Mouse (Mus musculus) heart, embryonic 15.5 days (tissue): ENCODE data around the gene Wdfy3. TPM values are rescaled to one million over a fixed set of nuclear protein-coding genes. Genes with fewer than 3 reads are reported as not detected.
A peak's percentile ranks its signal among the peaks of the same experiment; 100 is the strongest.

ENCODE experiments used
- ATAC-seq: fragments of 200-750 bp; cut with Nextera tagmentation; replicated peaks from 2 replicates; pipeline ENCODE4 v1.8.0; 2017; ENCODE audit warnings: low read depth, moderate TSS enrichment; ENCODE audit not compliant: insufficient number of reproducible peaks, insufficient read depth, low FRiP score
- H3K27ac ChIP-seq: fragments of 300-500 bp; sonication (generic); 2 replicates; pipeline ENCODE4 v1.5.1; 2015; ENCODE audit warnings: mild to moderate bottlenecking, inconsistent platforms
- H3K27me3 ChIP-seq: fragments of 300-500 bp; sonication (generic); 2 replicates; pipeline ENCODE4 v1.6.1; 2015; ENCODE audit warnings: inconsistent platforms
- H3K36me3 ChIP-seq: fragments of 300-500 bp; sonication (generic); 2 replicates; pipeline ENCODE4 v1.6.1; 2015; ENCODE audit warnings: mild to moderate bottlenecking, inconsistent platforms
- H3K4me1 ChIP-seq: fragments of 300-500 bp; sonication (generic); replicated peaks from 2 replicates; pipeline ENCODE4 v1.6.1; 2015; ENCODE audit warnings: inconsistent platforms
- H3K4me2 ChIP-seq: fragments of 300-500 bp; sonication (generic); 2 replicates; pipeline ENCODE4 v1.6.1; 2015; ENCODE audit warnings: inconsistent platforms, mild to moderate bottlenecking, moderate library complexity
- H3K4me3 ChIP-seq: fragments of 300-500 bp; sonication (generic); 2 replicates; pipeline ENCODE4 v1.5.1; 2015; ENCODE audit warnings: mild to moderate bottlenecking, inconsistent platforms
- H3K9ac ChIP-seq: fragments of 300-500 bp; sonication (generic); 2 replicates; pipeline ENCODE4 v1.6.1; 2015; ENCODE audit warnings: mild to moderate bottlenecking, inconsistent platforms
- H3K9me3 ChIP-seq: fragments of 300-500 bp; sonication (generic); replicated peaks from 2 replicates; pipeline ENCODE4 v1.6.1; 2016; ENCODE audit warnings: inconsistent platforms
- WGBS: fragments of 180-500 bp; shearing (Covaris S2); methylation state at CpG from one replicate; pipeline ENCODE4 v1.1.7; 2015; ENCODE audit warnings: mixed read lengths; 5-methylcytosine and 5-hydroxymethylcytosine counted together
- polyA plus RNA-seq: library from polyadenylated mRNA; unstranded; fragments of >200 nt; fragmentation: Nextera tagmentation; extraction: Ambion mirVana; gene quantifications from 2 replicates; pipeline ENCODE4 v1.2.1, GENCODE M21; 2015

Wdfy3 gene
- polyA plus RNA-seq, 1 experiment from 2014 or later: 8.7 TPM

DNA sequence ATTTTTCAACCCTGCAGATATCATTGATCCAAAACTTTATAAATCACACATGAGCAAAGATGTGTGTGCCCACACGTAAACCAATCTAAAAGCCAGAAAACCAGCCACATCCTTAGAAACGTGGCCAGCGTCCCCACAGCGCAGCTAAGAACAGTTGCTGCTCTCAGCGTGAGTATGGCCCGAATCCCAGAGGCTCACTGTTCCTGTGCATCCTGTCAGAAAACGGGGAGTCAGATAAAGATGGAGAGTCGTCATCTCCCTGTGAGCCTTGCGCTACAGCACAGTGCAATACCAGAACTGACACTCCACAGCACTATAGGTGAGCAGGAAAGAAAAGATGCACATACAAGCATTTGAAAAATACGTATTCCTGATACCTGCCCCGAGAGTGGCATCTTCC is 172.9 kb downstream of the Wdfy3 start:
- no peaks in the 10 kb centered on the region for H3K9me3 ChIP-seq
- peaks cover 58% of the 10 kb centered on the region for H3K36me3 ChIP-seq
- no peak for ATAC-seq
- H3K4me2 ChIP-seq: no peak overlapping the region
- H3K4me3 ChIP-seq: no peak overlapping the region
- H3K27ac ChIP-seq: no peak overlapping the region
- no peaks in the 10 kb centered on the region for H3K4me1 ChIP-seq
- H3K27me3 ChIP-seq: no peaks in the 10 kb centered on the region
- 86% methylated on average over 11 of the region's 11 CpGs for WGBS
- H3K9ac ChIP-seq: no peak overlapping the region

DNA sequence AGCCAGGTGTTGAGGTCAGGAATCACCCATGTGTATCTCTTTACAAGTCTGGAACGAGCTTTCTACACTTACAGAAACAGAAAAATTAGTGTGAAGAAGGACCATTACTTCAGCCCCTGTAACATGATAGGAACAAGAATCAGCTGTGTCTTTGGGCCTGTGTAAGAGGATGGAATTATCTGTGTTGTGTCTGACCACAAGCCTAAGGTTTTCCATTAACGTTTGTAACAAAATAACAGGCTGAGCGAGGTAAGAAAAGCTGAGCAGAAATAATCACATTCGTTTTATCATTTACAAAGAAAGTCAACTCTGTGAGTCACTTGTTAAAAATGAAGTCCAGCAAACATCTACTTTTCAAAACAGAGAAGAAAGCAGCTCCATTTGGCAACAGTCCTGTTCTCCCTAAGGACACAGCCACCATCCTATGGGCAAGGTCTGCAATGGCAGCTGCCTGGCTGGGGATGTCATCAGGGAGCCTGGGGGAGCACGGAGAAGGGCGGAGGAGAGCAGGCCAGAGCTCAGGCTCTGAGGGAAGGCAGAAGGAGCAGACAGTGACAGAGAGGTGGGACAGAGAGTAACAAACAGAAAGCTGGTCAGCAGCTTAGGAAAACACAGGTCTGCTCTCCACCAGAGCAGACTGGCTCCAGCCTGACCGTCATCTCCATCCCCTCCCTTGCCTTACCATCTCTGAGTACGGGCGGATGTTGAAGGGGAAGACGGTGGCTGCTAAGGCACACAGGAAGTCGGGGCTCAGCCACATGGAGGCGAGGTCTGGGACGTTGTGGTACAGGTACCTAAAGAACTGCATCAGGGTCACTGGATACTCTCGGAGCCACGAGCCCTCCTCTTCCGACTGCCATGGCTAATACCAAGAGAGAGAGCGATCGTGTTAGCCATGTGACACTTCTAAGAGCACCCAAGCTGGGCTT is 173.7 kb downstream of the Wdfy3 start:
- Histone ChIP-seq H3K4me1 (no peaks in the 10 kb centered on the region), H3K9me3 (no peaks in the 10 kb centered on the region), H3K36me3 (peaks cover 51% of the 10 kb centered on the region), H3K4me2 (no peak overlapping the region), H3K27ac (0 out of 2 replicates have a peak overlapping the region, but pooled peaks have one; percentile 11), H3K4me3 (no peak overlapping the region), H3K9ac (no peak overlapping the region), H3K27me3 (no peaks in the 10 kb centered on the region)
- WGBS: 80% methylated on average over 18 of the region's 18 CpGs
- ATAC-seq: no peak

DNA sequence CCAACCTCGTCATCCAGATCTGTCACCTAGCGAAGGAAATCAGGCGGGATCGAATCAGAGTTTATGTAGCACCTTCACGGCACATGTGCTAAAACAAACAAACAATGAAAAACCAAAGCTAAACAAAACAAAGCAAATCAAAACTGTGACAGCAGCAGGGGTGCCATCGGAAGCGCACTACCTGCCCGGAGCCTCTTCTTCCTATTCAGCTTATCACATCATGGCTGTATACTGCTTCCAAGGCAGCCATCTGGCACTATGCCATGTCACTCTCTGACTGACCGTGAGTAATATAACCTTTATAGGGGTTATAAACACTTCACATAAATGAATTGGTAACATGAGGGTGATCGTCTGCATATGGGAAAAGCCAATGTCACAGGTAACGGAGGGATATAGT is 174.6 kb downstream of the Wdfy3 start:
- H3K9me3 ChIP-seq: no peaks in the 10 kb centered on the region
- H3K27me3 ChIP-seq: no peaks in the 10 kb centered on the region
- no peak overlapping the region for H3K4me3 ChIP-seq
- no peak for ATAC-seq
- no peak overlapping the region for H3K4me2 ChIP-seq
- peaks cover 47% of the 10 kb centered on the region for H3K36me3 ChIP-seq
- no peaks in the 10 kb centered on the region for H3K4me1 ChIP-seq
- H3K9ac ChIP-seq: no peak overlapping the region
- WGBS: 75% methylated on average over 11 of the region's 11 CpGs
- H3K27ac ChIP-seq: no peak overlapping the region

GRCm38 (mm10) chr5:101893820-101894515 is 175.8 kb downstream of the Wdfy3 start:
- H3K4me1 ChIP-seq: no peaks in the 10 kb centered on the region
- no peaks in the 10 kb centered on the region for H3K27me3 ChIP-seq
- WGBS: 62% methylated on average over 13 of the region's 13 CpGs
- no peak overlapping the region for H3K4me2 ChIP-seq
- no peak overlapping the region for H3K4me3 ChIP-seq
- ATAC-seq: no peak
- H3K9ac ChIP-seq: no peak overlapping the region
- no peak overlapping the region for H3K27ac ChIP-seq
- peaks cover 47% of the 10 kb centered on the region for H3K36me3 ChIP-seq
- H3K9me3 ChIP-seq: no peaks in the 10 kb centered on the region

GRCm38 (mm10) chr5:101891694-101892416 is 177.9 kb downstream of the Wdfy3 start:
- H3K9ac ChIP-seq: no peak overlapping the region
- no peak overlapping the region; the same call in 1 of the 2 replicates for H3K27ac ChIP-seq
- H3K4me3 ChIP-seq: no peak overlapping the region
- 77% methylated on average over 6 of the region's 6 CpGs for WGBS
- H3K36me3 ChIP-seq: peaks cover 51% of the 10 kb centered on the region
- no peaks in the 10 kb centered on the region for H3K4me1 ChIP-seq
- ATAC-seq: no peak; the same call in 1 of the 2 replicates
- no peaks in the 10 kb centered on the region for H3K9me3 ChIP-seq
- H3K4me2 ChIP-seq: no peak overlapping the region
- no peaks in the 10 kb centered on the region for H3K27me3 ChIP-seq

DNA sequence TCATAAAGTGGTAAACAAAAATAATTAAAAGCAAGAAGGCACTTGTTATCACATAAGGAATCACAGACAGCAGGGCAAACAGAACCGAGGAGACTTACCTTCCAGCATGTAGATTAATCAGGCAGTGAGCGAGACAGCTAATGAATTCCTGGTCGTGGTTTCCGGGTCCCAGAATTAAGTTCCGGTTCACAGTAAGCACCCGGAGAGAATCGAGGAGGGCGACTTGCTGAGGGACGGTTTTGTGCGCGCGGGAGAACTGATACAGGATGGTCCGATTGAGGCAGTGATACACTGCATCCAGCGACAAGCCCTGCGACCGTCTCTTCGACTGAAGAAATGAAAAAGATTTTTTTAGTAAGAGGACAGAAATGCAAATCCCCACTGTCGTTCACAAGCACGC is 181.7 kb downstream of the Wdfy3 start:
- Histone ChIP-seq H3K36me3 (peaks cover 66% of the 10 kb centered on the region), H3K27me3 (no peaks in the 10 kb centered on the region), H3K27ac (no peak overlapping the region), H3K4me1 (no peaks in the 10 kb centered on the region; the same call in 1 of the 2 replicates), H3K4me3 (no peak overlapping the region), H3K9ac (no peak overlapping the region), H3K9me3 (no peaks in the 10 kb centered on the region), H3K4me2 (no peak overlapping the region)
- 93% methylated on average over 19 of the region's 19 CpGs for WGBS
- ATAC-seq: no peak

DNA sequence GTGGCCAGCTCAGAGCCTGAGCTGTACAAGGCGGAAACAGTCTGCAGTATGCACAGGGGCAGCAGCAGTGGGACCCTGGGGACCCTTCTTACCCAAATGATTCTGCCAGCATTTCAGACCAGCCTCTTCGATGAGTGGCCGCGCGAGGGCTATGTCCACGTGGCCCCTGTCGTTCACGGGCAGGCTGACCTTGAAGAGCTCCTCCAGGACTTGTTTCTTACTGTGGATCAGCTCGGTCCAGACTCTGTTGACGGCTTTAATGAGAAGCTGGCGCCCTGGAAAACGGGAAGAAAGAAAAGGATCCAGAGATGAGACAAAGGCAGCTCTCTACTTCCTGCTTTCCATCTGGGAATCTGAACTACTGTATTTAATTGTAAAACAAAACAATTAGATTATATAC is 184.7 kb downstream of the Wdfy3 start:
- H3K4me2 ChIP-seq: no peak overlapping the region
- H3K4me3 ChIP-seq: no peak overlapping the region
- ATAC-seq: no peak
- H3K9me3 ChIP-seq: no peaks in the 10 kb centered on the region
- H3K27me3 ChIP-seq: no peaks in the 10 kb centered on the region
- no peak overlapping the region for H3K27ac ChIP-seq
- no peak overlapping the region for H3K9ac ChIP-seq
- peaks cover 85% of the 10 kb centered on the region for H3K36me3 ChIP-seq
- 66% methylated on average over 12 of the region's 12 CpGs for WGBS
- no peaks in the 10 kb centered on the region; the same call in 1 of the 2 replicates for H3K4me1 ChIP-seq

DNA sequence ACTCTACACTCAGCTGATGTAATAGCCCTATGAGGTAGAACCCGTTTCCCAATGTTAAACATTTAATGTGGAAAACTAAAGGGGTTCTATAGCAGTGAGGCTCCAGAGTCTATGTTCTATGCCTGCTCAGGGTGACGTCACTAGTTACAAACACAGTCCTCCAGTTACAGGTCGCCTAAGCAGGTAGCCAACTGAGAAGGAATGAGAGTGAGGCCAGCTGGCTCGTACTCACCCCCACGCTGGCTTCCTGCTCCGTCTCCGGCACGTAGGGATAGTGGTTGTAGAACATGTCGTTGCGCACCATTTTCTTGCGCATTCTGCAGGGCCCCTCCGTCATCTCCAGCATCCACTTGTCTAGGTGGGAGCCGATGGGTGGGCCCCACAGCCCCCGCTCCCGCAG is 187.5 kb downstream of the Wdfy3 start:
- Histone ChIP-seq H3K36me3 (peaks cover 64% of the 10 kb centered on the region), H3K9me3 (no peaks in the 10 kb centered on the region), H3K9ac (no peak overlapping the region), H3K4me3 (no peak overlapping the region), H3K4me2 (no peak overlapping the region), H3K4me1 (no peaks in the 10 kb centered on the region; the same call in 1 of the 2 replicates), H3K27ac (no peak overlapping the region), H3K27me3 (no peaks in the 10 kb centered on the region)
- no peak for ATAC-seq
- WGBS: 83% methylated on average over 15 of the region's 15 CpGs

GRCm38 (mm10) chr5:101879914-101880313 is 189.8 kb downstream of the Wdfy3 start:
- WGBS: 91% methylated on average over 4 of the region's 4 CpGs
- Histone ChIP-seq H3K4me2 (no peak overlapping the region), H3K27me3 (no peaks in the 10 kb centered on the region), H3K4me1 (no peaks in the 10 kb centered on the region; the same call in 1 of the 2 replicates), H3K9me3 (no peaks in the 10 kb centered on the region), H3K4me3 (no peak overlapping the region), H3K27ac (no peak overlapping the region), H3K36me3 (peaks cover 57% of the 10 kb centered on the region), H3K9ac (no peak overlapping the region)
- no peak for ATAC-seq

DNA sequence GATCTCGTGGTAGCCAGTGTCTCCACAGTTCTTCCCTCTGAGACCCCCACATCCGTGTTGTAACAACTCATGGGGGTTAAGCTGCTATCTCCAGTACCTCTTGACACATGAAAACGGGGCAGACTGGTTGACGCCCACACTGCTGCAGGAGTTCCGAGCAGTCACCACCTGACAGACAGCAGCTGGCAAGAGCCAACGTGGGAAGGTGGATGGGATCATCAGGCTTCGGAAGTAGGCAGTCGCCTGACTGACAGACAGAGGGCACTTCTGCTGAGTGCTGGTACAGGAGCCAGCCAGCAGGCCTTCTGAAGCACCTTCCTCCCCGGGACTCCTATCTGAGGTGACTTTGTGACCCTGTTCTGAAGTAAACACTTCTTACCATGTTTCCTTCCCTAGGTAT is 191.3 kb downstream of the Wdfy3 start:
- WGBS: 39% methylated on average over 9 of the region's 9 CpGs

DNA sequence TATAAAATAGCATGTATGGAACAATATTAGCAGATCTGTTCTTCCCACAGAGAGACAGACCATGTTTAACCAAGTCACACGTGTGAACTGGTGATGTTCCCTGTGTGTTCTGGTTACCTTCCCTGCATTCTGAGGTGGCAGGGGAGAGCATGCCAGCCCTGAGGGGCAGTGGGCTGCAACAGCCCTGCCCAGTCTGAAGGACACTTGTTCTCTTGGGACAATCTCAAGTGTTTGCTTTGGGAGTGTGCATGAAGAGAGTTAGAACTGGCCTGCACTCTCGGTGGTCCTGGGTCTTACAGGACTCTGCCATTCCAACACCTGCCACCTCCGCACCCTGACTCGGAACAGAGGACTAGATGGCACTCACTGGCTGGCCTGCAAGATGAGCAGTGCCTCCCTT is 193.5 kb downstream of the Wdfy3 start:
- no peaks in the 10 kb centered on the region for H3K9me3 ChIP-seq
- no peak overlapping the region for H3K27ac ChIP-seq
- no peaks in the 10 kb centered on the region for H3K4me1 ChIP-seq
- H3K36me3 ChIP-seq: peaks cover 60% of the 10 kb centered on the region
- H3K27me3 ChIP-seq: no peaks in the 10 kb centered on the region
- no peak overlapping the region for H3K9ac ChIP-seq
- H3K4me2 ChIP-seq: no peak overlapping the region
- 85% methylated on average over 4 of the region's 4 CpGs for WGBS
- ATAC-seq: no peak
- H3K4me3 ChIP-seq: no peak overlapping the region

More for the DNA sequence above, 191.3 kb downstream of the Wdfy3 start:
- H3K9ac ChIP-seq: no peak overlapping the region
- H3K27me3 ChIP-seq: no peaks in the 10 kb centered on the region
- H3K36me3 ChIP-seq: peaks cover 58% of the 10 kb centered on the region
- H3K4me1 ChIP-seq: no peaks in the 10 kb centered on the region
- ATAC-seq: no peak; the same call in 1 of the 2 replicates
- no peak overlapping the region for H3K4me3 ChIP-seq
- no peaks in the 10 kb centered on the region for H3K9me3 ChIP-seq
- H3K4me2 ChIP-seq: no peak overlapping the region
- no peak overlapping the region for H3K27ac ChIP-seq
